Mouse (Mus musculus): ENCODE measurements around the gene Cytl1.

Cytl1 gene

GRCm38 (mm10) chr5:37770870-37771269 is 35.6 kb downstream of the Cytl1 start:
- no peak for DNase-seq

DNA sequence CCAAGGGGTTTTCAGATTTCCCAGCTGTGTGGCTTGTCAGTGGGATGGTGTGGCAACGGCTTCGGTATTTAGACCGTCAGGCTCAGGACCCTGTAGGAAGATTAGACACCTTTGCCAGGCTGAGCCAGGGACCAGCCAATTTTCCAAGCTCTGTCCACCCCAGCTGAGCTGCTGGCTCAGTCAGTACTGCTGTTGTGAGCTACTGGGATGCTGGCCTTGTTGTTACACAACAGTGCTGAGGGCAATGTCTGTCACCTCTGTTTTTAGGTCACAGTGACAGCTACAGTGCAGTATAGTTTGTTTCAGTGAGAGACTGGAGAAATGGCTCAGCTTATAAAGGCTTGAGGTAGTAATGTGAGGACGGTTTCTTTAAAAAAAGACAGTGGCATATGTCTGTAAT is 38.7 kb downstream of the Cytl1 start:
- no peak for DNase-seq

GRCm38 (mm10) chr5:37775681-37776080 is 40.4 kb downstream of the Cytl1 start:
- no peak for DNase-seq

DNA sequence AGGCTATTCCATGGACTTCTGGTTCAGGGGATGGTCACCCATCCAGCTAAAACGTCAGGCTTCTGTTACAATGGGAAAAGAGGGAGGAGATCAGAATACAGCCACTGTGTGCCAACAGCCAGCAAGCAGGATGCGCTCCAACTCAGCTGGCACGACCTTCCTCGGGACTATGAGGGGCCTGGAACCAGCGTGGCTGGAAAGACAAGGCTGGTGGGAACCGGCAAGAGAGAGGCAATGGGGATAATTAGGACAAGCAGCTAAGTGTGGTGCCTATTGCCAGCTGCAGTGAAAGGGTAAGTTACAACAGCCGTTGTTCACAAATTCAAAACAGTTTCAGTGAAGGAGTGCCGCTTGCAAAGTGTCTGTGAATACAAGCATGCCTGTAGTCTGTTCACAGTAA is 48.0 kb downstream of the Cytl1 start:
- no peak for DNase-seq

GRCm38 (mm10) chr5:37784847-37785391 is 49.6 kb downstream of the Cytl1 start:
- no peak for DNase-seq

Data from kidney, postnatal 14 days (tissue).